Mouse (Mus musculus) erythroblast, embryonic 14.5 days (primary cell): ENCODE measurements around the gene Ssmem1.

ENCODE experiments used
- GATA1 ChIP-seq: IDR thresholded peaks from 2 replicates; pipeline ENCODE4 v1.6.1; 2012; ENCODE audit warnings: low read length, inconsistent platforms, mixed read lengths
- TAL1 ChIP-seq: IDR thresholded peaks from 3 replicates; pipeline ENCODE4 v1.6.1; 2012; ENCODE audit warnings: low read length, inconsistent platforms, mixed read lengths

DNA sequence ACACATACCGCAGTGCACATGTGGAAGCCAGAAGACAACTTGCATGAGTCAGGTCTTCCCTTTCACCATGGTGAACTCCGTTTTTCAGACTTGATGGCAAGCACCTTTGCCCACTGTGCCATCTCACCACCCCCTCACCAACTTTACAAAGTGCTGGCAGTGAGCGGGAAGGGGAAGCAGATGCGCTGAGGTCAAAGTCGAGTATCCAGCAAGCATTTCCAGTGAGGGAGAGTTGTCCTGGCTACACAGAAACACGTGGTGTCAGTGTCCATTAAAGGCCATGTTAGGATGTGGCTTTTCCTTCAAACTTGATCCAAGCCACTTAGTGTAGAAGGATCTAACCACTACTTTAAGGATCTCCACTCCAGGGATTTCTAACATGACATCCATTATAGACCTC is 31.9 kb upstream of the Ssmem1 start:
- no peak for TF ChIP-seq GATA1
- TF ChIP-seq TAL1 = no peak
